Comparison of ENCODE assay signal across 17 mouse cellular contexts in genomic region chr10:8233148-8233901, GRCm38 (mm10).
DNase-seq lines count a peak whose midpoint lies in the region; ATAC-seq lines count a peak whose summit lies in the region.
"Had no signal": no experiment of that assay in that cellular context is flagged by ENCODE, and none has a peak within 500 bp of the region (broad histone marks: within the 10 kb centered on the region; RNA-seq: fewer than 3 reads in every experiment).

No protein-coding gene starts in this region.

- peak; percentile 83 for ATAC-seq in lung, embryonic 15.5 days (ENCODE audit: borderline replicate concordance, extremely low read depth, low FRiP score, low TSS enrichment)
- ATAC-seq in intestine, embryonic 16.5 days = peak; percentile 69
- peak; percentile 73 for ATAC-seq in stomach, embryonic 16.5 days (ENCODE audit: insufficient read depth, low FRiP score)
- no peak for ATAC-seq in forebrain, embryonic 15.5 days (replicated peaks)

- no peaks in the 10 kb centered on the region for H3K27me3 ChIP-seq in lung, embryonic 15.5 days
- no peaks in the 10 kb centered on the region for H3K27me3 ChIP-seq in intestine, embryonic 16.5 days (replicated peaks; ENCODE audit: control insufficient read depth, insufficient read depth, low read length)
- H3K27me3 ChIP-seq in stomach, embryonic 16.5 days (ENCODE audit: control insufficient read depth, insufficient read depth, low read length) = no peaks in the 10 kb centered on the region
- no peaks in the 10 kb centered on the region for H3K27me3 ChIP-seq in forebrain, embryonic 15.5 days
- H3K27me3 ChIP-seq: liver, embryonic 13.5 days had no signal

- no peaks in the 10 kb centered on the region for H3K36me3 ChIP-seq in lung, embryonic 15.5 days
- H3K36me3 ChIP-seq in intestine, embryonic 16.5 days (ENCODE audit: control insufficient read depth, insufficient read depth, low read length) = no peaks in the 10 kb centered on the region
- H3K36me3 ChIP-seq in stomach, embryonic 16.5 days (ENCODE audit: control insufficient read depth, insufficient read depth, low read length) = no peaks in the 10 kb centered on the region
- no peaks in the 10 kb centered on the region for H3K36me3 ChIP-seq in forebrain, embryonic 15.5 days
- H3K36me3 ChIP-seq: forebrain, embryonic 10.5 days; liver, embryonic 13.5 days had no signal

- peak overlapping the region; percentile 72 for H3K27ac ChIP-seq in lung, embryonic 15.5 days
- H3K27ac ChIP-seq in intestine, embryonic 16.5 days (ENCODE audit: low read length) = no peak overlapping the region
- H3K27ac ChIP-seq in stomach, embryonic 16.5 days (ENCODE audit: low read length) = no peak overlapping the region
- no peak overlapping the region for H3K27ac ChIP-seq in forebrain, embryonic 15.5 days (replicated peaks)
- H3K27ac ChIP-seq: forebrain, embryonic 10.5 days; gastrocnemius, adult 2 months; hindbrain, embryonic 14.5 days; layer of hippocampus, adult 2 months; liver, embryonic 13.5 days had no signal

- peak; percentile 16 to 41 for DNase-seq in heart, adult 18-20 months
- DNase-seq in heart, postnatal 36 days = no peak
- no peak for DNase-seq in lung, adult 18-20 months
- DNase-seq in layer of hippocampus, adult 9-10 months (ENCODE audit: low spot score) = no peak
- DNase-seq: gastrocnemius, adult 2 months; kidney, adult 9 months; liver, embryonic 13.5 days; thymus, postnatal 14 days had no signal

- peaks cover 25% of the 10 kb centered on the region for H3K4me1 ChIP-seq in lung, embryonic 15.5 days
- no peaks in the 10 kb centered on the region for H3K4me1 ChIP-seq in intestine, embryonic 16.5 days (ENCODE audit: control insufficient read depth, insufficient read depth, low read length)
- peaks cover 4% of the 10 kb centered on the region; the same call in 1 of the 2 replicates for H3K4me1 ChIP-seq in stomach, embryonic 16.5 days (ENCODE audit: control insufficient read depth, insufficient read depth, low read length)
- peaks cover 5% of the 10 kb centered on the region for H3K4me1 ChIP-seq in forebrain, embryonic 15.5 days
- H3K4me1 ChIP-seq: liver, embryonic 13.5 days had no signal

- H3K4me3 ChIP-seq in lung, embryonic 15.5 days = no peak overlapping the region
- H3K4me3 ChIP-seq in intestine, embryonic 16.5 days (ENCODE audit: low read length) = no peak overlapping the region
- no peak overlapping the region for H3K4me3 ChIP-seq in stomach, embryonic 16.5 days (replicated peaks; ENCODE audit: low read length)
- H3K4me3 ChIP-seq in forebrain, embryonic 15.5 days = no peak overlapping the region
- H3K4me3 ChIP-seq: forebrain, embryonic 10.5 days; gastrocnemius, adult 2 months; layer of hippocampus, adult 2 months; liver, embryonic 13.5 days; myocyte had no signal

- intact Hi-C loops in heart, postnatal 36 days (cut with DNase I) = no loop called here

- no peak overlapping the region for H3K4me2 ChIP-seq in lung, embryonic 15.5 days
- H3K4me2 ChIP-seq in intestine, embryonic 16.5 days (ENCODE audit: low read depth, low read length) = no peak overlapping the region
- H3K4me2 ChIP-seq in stomach, embryonic 16.5 days (ENCODE audit: low read depth, low read length) = no peak overlapping the region
- H3K4me2 ChIP-seq in forebrain, embryonic 15.5 days (replicated peaks) = no peak overlapping the region
- H3K4me2 ChIP-seq: hindbrain, embryonic 14.5 days; liver, embryonic 13.5 days; midbrain, embryonic 11.5 days had no signal

- WGBS in lung, embryonic 15.5 days = 45% methylated on average over 8 of the region's 8 CpGs
- WGBS in intestine, embryonic 16.5 days = 65% methylated on average over 8 of the region's 8 CpGs
- WGBS in stomach, embryonic 16.5 days = 62% methylated on average over 8 of the region's 8 CpGs
- WGBS in forebrain, embryonic 15.5 days = 86% methylated on average over 8 of the region's 8 CpGs

- no peaks in the 10 kb centered on the region for H3K9me3 ChIP-seq in lung, embryonic 15.5 days
- H3K9me3 ChIP-seq in intestine, embryonic 16.5 days (ENCODE audit: control insufficient read depth, low read length) = no peaks in the 10 kb centered on the region
- peaks cover 4% of the 10 kb centered on the region; the same call in 1 of the 2 replicates for H3K9me3 ChIP-seq in stomach, embryonic 16.5 days (replicated peaks; ENCODE audit: control insufficient read depth, low read length)
- H3K9me3 ChIP-seq in forebrain, embryonic 15.5 days = no peaks in the 10 kb centered on the region
- H3K9me3 ChIP-seq: liver, embryonic 13.5 days had no signal

- H3K9ac ChIP-seq in lung, embryonic 15.5 days = no peak overlapping the region
- no peak overlapping the region for H3K9ac ChIP-seq in intestine, embryonic 16.5 days (ENCODE audit: low read depth, low read length)
- H3K9ac ChIP-seq in stomach, embryonic 16.5 days (ENCODE audit: low read length) = no peak overlapping the region
- H3K9ac ChIP-seq in forebrain, embryonic 15.5 days (replicated peaks) = no peak overlapping the region
- H3K9ac ChIP-seq: hindbrain, embryonic 14.5 days; liver, embryonic 13.5 days had no signal

Comparison
In these comparisons a context has a peak if more than half of its experiments do, and no peak if none do; other contexts are left out.
1. DNase-seq: peak in heart, adult 18-20 months (2 of 2); none in heart, postnatal 36 days (0 of 2), lung, adult 18-20 months (0 of 2) and layer of hippocampus, adult 9-10 months (single experiment).